Mouse (Mus musculus) mouse trophoblast stem cell (cell line): ENCODE results near the gene Zfp189.

ENCODE experiments used
- in situ Hi-C, 2 experiments: fragments of 300-500 bp; cut with MseI, MboI; formaldehyde crosslinking; loops; 2 replicates in 1 of 2; 3 replicates in 1 of 2; pipeline ENCODE4 v1.15.1; 2025

The Zfp189 gene

DNA sequence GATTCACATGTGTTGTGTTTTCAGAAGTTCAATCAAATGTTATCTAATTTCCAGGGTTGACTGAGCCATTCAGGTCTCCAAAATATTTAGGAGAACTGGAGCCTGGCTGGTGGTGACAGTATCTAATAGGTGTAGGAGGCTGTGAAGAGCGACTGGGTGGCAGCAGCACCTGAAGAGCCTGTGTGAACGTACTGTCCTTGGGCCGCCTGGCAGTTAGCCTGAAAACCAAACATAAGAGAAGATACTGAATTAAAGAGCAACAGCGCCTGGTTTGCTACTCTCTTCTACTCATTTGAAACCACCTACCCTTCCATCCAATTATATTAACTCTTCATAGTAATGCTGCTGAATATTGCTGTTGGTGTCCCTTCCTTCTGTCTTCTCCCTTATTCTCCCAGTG, 15.7 kb downstream of the Zfp189 start:
- in situ Hi-C loops = no loop called here

- in situ Hi-C loops = no loop called here
These were observed 18.7 kb downstream of the Zfp189 start for GRCm38 (mm10) chr4:49539665-49540064.

DNA sequence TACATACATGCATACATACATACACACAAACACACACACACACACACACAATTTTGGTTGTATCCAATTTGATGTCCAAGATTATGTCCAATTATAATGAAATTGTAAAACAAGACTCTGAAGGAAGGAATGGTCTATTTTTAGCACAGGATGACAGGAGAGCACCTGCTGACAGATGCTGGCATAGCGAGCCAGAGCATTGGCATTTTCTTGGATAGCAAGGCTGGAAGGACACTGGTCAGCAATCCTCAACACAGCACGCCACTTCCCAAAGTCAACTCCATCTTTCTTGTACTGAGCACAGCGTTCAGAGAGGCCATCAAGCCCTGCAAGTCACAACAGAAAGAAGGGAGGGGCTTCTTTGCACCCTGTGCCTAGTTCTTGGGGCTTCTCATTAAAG, 20.0 kb downstream of the Zfp189 start:
- in situ Hi-C loops = no loop called here

GRCm38 (mm10) chr4:49546026-49546425, 25.1 kb downstream of the Zfp189 start:
- in situ Hi-C loops = no loop called here

DNA sequence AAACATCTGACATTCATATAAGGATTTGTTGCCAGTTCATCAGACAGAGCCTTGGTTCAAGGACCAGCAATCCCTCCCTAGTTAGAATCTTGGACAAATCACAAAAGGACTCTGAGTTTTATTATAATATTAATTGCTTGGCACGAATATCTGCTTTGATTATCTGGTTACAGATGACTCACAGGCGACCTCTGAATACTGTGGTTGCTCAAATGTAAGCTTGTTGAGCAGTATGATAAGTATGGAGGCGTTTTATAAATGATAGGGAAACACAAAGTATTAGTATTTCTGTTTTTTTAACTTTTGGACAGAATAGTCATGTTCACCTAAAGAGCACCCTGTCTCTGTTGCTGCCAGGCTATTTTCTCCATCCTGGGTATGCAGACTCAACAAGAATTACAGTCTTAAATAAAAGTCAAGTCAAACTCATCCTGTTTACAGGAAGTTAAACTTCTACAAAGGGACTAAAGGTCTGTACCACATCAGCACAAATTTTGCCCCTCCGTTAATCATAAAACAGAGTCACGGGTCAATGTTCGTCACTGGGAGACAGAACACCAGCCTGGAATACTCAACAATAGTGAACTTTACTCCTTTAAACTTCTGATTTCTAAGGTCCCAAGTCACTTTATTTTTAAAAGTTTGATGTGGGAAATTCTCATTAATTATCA, 26.0 kb downstream of the Zfp189 start:
- in situ Hi-C loops = no loop called here

GRCm38 (mm10) chr4:49547544-49548219, 26.7 kb downstream of the Zfp189 start:
- in situ Hi-C loops = no loop called here

DNA sequence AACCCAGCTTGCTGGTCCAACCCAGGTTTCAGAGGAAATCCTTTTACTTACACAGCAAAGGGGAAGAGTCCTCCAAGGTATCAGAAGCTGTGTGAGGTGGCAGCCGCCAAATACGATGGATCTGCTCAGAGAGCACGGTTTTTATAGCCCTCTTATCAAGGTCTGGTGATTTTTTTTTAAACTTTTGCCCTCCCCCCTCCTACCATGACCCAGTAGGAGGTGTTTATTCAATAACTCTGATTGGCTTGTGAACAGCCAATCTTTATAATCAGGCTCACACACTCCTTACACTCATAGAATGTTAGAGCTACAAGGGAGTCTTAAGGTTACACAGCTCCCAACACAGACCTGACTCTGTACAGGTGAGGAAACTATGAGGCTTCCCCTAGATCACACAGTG, 28.4 kb downstream of the Zfp189 start, which contains the start of gene Aldob:
Gene Aldob, minus strand, starts transcription at position 164 of the 400 bp plus-strand sequence.
- in situ Hi-C loops = no loop called here

- in situ Hi-C loops = no loop called here
These were observed 32.4 kb downstream of the Zfp189 start for GRCm38 (mm10) chr4:49553380-49553779.

GRCm38 (mm10) chr4:49557375-49557774, 36.4 kb downstream of the Zfp189 start:
- in situ Hi-C loops = no loop called here

GRCm38 (mm10) chr4:49558181-49558580, 37.2 kb downstream of the Zfp189 start:
- in situ Hi-C loops = no loop called here

DNA sequence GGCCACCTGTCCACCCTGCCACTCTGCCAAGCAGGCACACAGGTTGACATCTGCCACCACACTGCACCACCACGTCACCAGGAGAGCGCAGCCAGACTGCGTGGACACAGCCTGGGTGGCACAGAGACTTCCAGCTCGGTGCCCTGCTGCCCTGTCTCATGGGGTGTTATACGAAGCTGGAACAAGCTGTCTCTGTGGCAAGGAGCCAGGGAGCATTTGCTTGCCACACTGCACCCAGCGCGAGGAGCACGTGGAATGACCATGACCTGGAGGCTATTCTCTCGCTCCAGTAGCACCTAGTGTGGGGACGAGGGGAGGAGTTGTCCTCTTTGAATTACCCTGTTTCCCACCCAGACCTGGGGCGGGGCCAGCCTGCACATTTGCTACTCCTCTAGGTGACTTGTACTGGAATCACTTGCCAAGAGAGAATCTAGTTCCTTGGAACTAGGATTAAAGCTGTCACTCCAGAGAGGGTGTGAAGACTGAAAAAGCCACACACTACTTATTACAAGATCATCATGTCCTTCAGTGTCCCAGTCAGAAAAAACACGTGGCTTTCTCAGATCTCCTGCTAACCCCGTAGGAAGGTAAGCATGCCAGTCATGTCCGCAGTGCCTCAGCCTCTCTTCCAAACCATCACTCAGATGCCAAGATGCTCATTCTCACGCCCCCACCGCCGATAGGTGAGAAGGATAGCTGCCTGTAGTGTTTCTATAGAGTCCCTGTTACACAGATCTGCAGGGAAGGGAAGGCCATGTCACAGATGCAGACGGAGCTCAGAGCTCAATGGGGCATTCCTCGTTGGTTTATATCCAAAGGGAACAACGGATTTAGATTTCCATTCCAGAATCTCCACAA, 39.2 kb downstream of the Zfp189 start:
- in situ Hi-C loops = no loop called here

DNA sequence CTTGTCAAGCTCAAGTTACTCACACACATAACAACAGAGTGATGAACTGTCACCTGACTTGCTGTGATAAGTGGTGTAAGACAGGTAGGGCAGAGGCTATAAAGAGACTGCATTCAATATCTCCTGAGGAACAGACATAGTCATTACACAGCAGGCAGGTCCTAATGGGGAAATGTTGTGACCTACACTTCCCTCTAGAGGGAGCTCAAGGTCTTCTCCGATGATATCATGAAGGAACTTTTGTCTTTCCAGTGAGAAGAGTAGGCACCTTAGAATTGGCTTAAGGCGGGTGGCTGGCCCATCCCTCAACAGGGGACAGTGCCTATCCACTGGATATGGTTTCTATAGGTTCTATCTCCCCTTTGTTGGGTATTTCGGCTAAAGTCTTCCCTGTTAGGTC, 46.6 kb downstream of the Zfp189 start:
- in situ Hi-C loops = loop anchor here (5.0 kb wide), 1 partner anchor 60 kb away; no protein-coding TSS in a partner anchor

- in situ Hi-C loops = no loop called here
These were observed 51.2 kb downstream of the Zfp189 start for GRCm38 (mm10) chr4:49572194-49572593.
